Mouse (Mus musculus): Measurements from ENCODE around the gene Gpld1. TPM values are rescaled to one million over a fixed set of nuclear protein-coding genes. Genes with fewer than 3 reads are reported as not detected.

Gene Gpld1
- under 1 TPM; 0.52 to 0.55 TPM for total RNA-seq (2021)

DNA sequence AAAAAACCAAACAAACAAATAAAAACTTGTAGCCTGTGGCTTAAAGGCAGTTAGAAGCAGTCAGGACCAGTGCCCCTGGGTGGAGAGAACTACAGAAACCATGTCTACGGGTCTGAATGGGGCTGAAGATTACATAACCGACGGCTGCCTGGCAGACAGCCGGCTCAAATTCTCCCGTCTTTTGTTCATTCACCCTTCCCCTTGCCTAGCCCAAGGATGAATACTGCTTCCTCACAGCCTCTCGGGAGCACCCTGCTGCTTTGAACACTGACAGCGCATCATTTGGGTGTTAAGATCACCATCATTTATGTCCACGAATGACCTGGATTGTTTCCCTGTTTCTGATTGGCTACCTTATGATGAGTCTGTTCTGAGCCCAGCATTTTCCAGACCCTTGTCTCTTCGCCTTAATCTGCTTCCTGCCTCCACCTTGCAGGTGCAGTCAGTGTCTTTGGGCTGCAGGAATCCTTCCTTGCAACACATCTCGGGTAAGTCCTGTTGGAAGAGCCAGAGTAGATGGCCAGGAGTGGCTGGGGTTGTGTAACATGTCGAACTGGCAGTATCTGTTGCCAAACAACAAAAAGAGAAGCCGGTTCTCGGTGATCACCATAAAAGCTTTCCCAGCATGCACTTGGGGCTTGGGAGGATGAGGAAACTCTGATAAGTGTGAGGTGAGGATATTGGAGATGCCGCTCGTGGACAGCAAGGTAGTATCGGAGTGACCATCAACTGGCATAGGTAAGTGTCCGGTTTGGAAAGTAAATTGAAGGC is at the start of gene Gpld1:
TSS of gene Gpld1 (plus strand) at position 641 of the 771 bp plus-strand sequence.
- DNase-seq, result no peak

DNA sequence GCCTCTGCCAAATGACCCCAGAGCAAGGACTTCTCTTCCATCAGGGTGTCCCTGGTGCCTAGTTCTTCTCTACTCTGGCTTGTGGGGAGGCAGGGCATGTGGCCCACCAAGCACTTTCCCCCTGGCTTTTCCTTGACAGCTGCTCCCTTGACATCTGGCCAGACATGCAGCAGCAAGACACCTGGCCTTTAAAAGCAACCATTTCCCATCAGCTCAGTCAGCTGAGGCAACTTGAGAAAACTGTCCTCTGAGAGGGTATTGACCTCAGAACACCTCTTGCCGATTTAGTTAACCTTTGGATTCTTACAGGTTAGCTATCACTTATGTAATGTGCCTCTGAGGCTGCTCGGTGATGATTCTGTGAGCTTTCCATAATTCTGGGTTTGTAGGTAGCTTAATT is 49.1 kb upstream of the Gpld1 start:
- DNase-seq, result no peak

DNA sequence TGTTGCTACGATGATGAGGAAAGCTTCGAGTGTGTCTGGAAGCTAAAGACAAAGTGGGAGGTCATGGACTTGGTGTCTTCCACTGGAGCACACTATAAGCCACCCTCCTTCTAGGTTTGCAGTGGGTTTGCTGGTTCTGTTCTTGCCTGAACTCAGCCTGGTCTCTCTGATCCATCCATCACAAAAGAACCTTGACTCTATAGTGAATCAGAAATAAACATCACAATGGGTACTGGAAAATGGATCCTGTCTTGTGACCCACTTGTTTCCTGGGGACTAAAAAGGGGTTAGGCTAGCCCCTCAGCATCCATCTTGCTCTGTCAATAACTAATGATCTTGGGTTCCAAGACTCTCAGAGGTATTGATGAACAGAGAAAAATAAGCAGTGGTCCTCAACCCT is 41.0 kb upstream of the Gpld1 start:
- DNase-seq, result no peak

DNA sequence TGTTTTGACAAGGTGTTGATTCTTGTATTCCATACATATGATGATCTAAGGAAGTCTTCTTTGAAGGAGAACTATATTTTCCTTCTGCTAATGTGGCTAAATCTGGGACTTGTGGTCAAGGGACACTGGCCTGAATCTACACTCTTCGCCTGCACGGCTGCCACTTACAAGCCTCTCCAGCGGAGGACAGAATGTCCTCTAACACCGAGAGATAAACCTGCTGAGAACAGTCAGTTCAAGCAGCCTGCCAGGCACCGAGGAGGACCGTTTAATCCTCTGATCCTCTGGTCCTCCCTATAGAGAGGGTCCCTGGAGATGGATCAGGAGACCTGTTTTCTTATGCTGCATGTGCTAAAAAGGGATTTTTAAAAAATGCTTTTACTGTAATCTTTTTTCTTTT is 39.5 kb upstream of the Gpld1 start:
- DNase-seq, result peak; percentile 22

DNA sequence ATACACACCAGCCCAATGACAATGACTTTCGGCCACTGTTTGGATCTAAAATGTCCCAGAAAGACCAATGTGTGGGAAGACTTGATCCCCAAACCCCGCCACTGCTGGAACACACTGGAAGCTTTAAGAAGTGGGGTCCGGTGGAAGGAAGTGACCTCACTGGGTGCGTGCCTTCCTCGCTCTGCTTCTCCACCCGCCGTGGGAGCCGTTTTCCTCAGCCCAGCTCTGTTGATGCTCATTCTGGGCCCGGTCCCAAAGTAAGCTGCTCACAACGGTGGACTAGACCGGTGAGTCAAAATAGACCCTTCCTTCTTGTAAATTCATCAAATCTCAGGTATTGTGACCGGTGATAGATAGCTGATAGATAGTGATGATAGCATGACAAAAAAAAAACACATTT is 37.5 kb upstream of the Gpld1 start:
- DNase-seq, result no peak

DNA sequence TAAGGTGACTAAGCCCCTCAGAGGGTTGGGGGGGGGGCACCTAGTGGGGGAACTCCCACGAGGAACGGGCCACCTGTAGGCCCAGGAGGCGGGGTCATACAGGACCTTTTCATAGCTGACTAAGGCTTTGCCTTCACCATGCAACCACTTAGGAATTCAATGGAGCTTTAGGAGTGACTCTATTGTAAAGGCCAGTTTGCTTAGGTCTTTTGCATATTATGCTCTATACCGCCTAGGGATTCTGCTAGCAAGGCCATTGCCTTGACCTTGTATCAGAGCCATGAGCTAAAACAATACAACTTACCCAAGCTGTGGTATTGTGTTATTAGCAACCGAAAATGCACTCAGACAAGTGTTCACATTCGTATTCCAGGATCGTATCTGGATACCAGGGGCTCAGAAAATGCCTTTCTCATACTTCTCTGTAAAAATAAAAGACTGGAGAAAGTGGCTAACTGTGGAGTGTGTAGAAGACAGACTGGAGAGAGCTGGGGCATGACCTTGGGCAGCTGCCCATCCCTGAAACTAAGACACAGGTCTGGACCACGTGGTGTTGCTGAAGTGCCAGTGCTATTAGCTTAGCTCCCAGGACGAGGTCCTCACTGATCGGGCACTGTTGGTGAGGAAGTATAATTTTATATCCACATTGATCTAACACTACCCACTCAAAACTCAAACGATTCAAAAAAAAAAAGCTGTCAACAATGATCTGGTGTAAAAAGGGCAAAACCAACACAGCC is 36.0 kb upstream of the Gpld1 start:
- DNase-seq, result no peak

DNA sequence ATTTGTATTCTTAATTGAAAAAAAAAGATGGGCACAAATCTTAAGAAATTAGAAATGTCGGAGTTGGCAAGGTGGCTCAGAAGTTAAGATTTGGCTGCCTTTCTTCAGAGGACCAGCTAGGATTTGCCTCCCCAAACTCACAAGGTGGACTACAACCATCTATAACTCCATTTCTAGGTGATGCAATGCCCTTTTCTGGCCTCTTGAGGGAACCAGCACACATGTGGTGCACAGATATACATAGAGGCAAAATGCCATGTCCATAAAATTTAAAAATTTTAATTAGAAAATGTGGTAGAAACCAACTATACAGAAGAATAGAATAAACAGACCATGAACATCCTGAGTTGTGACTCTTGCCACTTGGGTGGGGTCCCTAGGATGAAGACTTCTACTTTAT is 33.8 kb upstream of the Gpld1 start:
- DNase-seq, result no peak

DNA sequence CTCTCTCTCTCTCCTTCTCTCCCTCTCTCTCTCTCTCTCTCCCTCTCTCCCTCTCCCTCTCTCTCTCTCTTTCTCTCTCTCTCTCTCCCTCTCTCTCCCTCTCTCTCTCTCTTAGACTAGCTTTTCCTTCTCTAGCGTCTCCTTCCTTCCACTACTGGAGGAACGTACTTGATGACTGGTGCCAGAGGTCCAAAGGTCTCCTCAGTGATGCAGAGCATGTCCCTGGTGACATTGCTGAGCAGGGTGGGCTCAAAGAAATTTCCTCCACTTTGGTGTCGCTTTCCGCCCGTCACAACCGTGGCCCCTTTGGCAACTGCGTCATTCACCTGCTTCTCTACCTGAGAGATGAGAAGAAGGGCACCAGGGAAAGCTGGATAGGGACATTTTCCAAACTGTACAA is 29.4 kb upstream of the Gpld1 start:
- DNase-seq, result no peak

DNA sequence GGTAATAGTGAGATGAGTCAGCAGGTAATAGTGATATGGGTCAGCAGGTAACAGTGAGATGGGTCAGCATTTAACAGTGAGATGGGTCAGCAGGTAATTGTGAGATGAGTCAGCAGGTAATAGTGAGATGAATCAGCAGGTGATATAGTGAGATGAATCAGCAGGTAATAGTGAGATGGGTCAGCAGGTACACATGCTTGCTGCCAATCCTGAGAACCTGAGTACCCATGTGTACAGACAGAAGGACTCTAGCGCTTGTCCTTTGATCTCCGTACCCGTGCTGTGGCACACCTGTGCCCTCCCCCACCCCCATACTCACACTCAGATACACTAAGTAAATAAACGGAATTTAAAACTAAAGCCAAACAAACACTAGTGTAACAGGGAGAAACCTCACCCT is 28.0 kb upstream of the Gpld1 start:
- DNase-seq, result no peak

DNA sequence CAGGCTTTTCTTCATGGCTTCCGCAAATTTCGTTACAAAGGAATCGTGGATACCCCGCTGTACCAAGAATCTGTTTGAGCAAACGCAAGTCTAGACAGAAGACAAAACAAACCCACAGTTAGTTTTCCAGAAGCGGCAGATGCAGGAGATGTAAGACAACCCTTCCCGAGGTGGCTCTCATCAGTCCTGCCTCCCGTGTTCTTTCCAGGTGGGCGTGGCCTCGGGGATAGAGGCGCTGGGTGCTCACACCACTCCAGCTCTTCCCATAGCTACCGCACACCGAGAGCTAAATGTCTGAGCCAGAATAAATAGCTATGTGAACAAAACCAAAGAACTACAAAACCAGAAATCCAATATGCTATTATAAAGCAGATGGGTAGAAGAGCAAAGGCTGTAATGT is 27.1 kb upstream of the Gpld1 start:
- DNase-seq, result no peak

DNA sequence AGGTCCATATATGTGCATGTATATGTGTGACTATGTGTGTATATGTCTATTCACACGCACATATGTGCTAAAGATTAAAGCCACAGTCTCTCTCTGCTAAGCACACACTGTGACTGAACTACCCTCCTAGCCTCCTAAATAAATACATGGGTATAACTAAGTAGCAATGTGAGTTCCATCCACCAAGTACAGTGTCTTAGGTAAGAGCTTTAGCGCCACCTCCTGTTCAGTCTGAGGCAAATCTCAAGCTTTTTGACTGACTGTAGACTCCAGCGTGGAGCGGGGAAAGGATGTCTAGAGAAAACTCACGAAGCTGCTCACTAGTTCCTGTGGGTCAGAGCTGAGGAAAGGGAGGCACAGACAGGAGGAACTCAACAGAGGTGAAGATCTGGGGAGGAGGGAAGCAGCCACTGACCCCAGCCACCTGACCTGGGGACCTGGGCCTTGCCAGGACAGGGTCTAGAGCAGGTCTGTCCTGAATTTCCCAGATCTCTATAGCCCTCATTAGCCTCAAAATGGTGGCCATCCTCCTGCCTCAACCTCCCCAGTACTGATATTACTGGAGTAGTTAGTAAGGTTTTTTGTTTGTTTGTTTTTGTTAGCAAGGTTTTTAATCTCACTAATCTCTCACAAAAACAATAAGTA is 22.5 kb upstream of the Gpld1 start:
- peak; percentile 69 for DNase-seq

DNA sequence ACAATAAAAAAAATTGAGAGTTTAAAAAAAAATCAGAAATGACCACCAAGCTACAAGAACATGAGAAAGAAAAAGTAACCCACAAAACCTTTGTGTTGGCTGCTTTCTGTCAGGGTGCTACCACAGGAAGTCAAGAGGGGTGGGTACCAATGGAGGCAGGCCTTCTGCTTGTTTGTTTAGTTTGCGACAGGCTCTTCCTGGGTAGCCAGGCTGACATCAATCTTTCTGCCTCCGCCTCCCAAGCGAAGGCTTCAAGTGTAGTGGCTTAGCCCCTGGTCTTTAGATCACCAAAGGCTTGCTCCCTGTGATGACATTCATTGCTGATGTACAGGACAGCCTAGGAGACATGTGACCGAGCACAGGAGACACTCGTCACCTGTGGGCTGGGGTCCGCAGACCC is 21.7 kb upstream of the Gpld1 start:
- no peak for DNase-seq

DNA sequence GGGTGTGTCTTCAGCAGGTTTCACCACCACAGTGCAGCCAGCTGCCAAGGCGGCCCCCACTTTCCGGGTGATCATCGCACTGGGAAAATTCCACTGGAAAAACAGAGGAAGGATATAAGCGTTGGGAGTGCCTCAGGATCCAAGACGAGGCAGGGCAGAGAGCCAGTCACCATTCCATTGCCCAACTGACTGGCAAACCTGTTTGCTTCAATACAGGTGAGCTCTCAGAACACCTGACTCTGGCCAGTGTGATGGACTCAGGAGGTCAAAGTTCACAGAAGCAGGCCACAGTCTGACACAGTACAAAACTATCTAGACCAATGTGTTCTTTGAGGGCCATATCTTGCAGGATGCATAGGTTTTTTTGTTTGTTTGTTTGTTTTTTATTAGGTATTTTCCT is 19.0 kb upstream of the Gpld1 start:
- DNase-seq, result no peak

DNA sequence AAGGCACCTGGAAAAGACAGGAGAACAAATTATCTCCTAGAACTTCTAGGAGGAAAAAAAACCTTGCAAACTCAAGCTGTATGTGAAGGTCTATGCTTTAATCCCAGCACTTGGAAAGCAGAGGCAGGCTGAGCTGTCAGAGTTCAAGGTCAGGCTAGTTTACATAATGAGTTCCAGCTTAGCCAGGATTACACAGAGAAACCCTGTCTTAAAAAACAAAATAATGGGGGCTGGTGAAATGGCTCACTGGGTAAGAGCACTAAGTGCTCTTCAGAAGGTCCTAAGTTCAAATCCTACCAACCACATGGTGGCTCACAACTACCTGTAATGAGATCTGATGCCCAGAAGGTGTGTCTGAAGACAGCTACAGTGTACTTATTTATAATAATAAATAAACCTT is 12.4 kb upstream of the Gpld1 start:
- DNase-seq, result no peak

DNA sequence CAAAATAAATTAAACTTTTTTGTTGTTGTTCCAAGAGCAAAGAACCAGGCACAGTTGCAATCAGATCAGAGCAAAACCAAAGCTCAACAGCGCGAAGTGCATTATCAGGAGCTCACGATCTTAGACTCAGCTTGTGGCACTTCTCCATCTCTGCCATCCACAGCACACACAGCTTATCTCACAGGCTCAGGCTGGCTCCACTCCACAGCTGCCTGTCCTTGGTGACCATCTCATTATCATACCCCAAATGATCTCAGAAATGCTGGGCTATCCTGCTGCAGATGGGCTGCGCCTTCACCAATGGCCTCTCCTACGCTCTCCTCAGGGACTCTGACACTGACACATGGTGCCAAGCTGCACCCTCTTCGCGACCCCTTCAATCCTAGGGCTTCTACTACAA is 9.8 kb upstream of the Gpld1 start:
- no peak for DNase-seq

DNA sequence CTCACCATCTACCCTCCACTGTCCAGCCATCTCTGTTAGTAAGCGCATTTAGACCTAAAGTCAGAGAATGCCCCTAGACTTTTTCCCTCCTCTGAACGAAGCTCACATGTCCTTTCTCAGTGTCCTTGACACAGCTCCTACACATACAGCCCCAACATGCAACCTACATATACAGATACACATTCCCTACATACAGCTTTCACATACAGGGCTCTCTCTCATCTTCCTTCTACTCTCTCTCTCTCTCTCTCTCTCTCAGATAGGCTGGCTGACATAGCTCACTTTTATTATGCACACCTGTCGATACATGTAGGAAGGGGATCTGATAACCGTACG is 6.2 kb upstream of the Gpld1 start:
- no peak for DNase-seq

DNA sequence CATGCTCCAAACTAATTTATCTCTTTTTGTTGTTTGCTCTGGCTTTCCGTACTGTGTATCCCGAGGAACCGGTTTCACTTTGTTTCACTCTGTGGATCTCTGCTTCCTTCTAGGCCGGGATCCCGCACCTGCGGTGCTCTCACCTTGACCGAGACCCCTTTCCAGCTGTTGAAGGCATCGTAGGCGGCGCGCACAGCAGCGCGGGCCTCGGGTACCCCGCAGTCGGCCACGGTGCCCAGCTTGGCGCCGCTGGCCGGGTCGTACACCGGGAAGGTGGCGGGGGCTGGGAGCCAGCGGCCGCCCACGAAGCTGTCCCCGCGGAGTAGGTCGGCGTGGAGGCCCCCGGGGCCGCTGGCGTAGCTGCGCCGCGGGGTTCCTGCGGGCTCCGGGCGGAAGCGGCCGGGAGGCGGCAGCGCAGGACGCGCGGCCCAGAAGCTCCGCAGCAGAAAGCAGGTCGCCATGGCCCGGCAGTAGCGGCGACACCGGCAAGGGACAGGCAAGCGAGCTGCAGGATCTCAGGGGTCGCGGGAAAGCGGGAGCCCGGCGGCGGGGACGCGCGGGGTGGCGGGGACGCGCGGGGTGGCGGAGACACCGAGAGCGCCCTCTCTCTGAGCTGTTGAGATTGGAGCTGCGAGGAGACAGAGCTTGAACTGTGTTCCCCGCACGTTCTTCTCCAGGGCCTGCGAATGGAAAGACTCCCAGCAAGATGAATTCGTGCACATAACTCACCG is 5.7 kb upstream of the Gpld1 start, which contains the start of gene Aldh5a1:
TSS of gene Aldh5a1 (minus strand) at position 554 of the 731 bp plus-strand sequence.
- DNase-seq, result peak; percentile 83

DNA sequence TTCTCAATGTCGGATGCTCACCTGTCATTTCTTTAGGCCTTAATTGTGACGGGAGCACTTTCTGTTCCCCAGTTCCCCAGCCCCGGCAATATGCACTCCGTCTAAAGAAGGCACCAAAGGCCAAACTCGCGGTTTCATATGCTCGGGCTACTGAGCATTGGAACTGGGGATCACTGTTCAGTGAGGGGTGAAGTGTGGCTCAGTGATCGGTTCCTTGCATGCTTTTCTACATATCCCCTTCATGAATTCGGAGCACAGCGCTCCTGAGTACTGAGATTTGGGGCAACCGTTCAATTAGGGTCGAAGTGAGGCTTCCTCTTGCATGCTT is 5.1 kb upstream of the Gpld1 start:
- no peak for DNase-seq

DNA sequence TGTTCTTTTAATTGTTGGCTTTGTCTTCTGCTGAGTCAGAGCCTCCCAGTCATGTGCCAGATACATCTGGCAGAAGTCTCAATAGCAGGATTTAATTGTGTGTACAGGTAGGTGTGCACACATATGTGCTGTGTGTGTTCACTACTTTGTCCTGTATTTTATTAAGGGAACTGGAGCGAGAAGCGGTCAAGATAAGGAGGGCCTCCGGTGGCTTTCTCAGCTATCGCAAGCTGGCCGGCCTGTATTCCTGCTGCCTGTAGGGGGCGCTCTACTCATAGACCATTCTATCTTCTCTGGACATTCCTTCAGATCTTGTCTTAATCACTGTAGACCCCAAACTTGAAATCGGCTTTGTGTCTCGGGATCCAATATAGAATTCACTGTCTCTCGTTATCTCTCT is 4.3 kb upstream of the Gpld1 start:
- peak; percentile 80 for DNase-seq

DNA sequence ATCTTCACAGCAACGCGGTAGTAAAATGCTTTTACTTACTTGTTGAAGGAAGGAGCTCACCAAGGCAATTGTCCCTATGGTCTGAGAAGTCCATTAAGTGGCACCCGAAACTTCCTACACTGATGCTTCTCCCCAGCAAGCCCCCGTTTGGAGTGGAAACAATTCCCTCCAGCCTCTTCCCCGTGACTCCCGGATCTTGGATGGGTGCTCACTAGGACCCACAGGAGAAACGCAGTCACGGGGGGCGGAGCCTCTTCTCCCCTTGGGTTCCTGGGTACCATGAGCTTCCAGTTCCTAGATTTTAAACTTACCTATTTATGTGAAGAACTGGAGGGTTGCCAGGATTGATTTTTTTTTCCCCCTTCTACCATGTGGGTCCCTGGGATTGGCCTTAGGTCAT is 3.5 kb upstream of the Gpld1 start:
- DNase-seq, result no peak

DNA sequence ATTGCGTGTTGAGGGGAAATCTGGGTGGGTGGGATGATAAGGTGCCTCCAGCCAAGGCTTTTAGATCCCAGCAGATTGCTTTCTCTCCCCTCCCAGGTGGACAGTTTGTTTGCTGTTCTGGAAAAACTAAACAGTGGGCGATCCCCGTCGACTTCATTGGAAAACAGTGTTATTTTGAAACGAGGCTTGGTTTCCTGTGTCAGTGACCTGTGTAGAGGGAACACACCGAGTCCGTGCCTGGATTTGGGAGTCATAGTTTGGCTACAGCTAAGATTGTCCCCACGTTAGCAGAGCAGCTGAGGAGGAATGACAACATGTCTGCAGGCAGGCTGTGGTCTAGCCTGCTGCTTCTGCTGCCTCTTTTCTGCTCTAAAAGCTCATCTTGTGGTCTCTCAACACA is 351 bp downstream of the Gpld1 start:
- DNase-seq, result no peak

DNA sequence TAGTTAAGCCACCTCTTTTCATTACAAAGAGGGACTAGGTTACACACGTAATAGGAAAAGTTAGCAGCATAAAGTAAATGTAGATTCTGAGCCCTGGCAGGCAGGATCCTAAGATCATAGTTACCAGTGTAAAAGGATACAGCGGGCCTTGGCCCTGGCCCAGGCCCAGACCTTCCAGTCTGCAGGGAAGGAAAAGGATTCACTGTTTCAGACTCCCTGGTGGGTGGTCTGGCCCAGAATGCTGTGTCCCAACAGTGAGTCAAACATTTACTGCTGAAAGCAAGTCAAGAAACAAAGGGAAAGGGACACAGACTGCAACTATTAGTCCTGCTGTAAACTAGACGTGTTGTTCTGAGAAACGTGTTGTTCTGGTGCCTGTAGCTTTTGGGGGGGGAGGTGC is 2.6 kb downstream of the Gpld1 start:
- DNase-seq, result no peak

DNA sequence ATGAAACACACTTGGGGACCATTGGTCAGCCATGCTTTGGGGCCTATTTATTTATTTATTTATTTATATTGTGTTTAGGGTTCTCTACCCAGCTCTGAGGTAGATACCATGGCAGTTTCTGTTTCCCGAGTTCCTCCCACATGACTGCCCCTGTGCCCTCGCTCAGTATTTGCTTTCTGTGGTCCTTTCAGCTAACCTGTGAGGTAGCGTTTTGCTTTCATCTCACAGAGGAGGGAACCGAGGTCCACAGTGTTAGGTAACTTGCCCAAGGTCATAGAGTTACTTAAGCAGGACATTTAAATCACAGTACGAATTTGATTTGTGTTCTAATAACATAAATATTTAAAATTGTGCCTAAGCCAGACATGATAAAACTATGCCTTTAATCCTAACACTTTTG is 4.2 kb downstream of the Gpld1 start:
- no peak for DNase-seq

All from heart, postnatal 4 days (tissue).